Mouse (Mus musculus): ENCODE measurements around the gene Espn. TPM values are rescaled to one million over a fixed set of nuclear protein-coding genes. Genes with fewer than 3 reads are reported as not detected.

Gene Espn
- polyA plus RNA-seq, 1 experiment from 2014 or later = 32.9 TPM

DNA sequence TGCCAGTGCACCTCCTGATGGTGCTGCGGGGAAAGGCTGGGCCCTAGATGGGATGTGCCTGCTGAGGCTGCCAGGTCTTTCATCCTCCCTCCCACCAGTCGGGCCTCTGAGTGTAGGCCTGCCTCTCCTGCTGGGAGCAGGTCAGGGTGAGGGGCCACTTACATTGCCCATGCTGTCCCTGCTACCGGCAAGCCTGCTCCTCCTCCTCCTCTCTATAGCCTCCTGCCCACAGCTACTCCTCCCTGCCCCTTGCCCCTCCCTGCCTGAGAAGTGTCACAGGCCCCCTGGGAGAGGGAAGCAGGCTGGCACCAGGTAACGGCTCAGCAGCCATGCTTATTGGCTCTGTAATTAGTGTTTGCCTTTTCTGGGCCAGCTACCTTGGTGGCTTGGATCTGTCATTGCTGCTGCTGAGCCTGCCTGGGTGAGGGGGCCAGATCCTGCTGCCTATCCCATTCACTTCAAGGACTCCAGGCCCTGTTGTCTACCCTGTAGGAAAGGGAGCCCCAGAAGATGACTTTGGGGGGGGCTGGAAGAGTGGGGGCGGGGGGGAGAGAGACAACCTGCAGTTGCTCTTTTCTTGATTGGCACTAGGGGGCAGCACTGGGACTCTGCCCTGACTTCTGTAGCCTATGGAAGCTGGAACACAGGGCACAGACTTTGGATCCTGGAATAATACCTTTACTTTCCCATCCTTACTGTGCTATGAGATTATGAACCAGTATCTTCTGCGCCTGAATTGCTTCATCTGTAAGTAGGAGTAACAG, 15.9 kb downstream of the Espn start:
- DNase-seq (ENCODE audit: low spot score) = peak; percentile 52
- Histone ChIP-seq H3K4me2 (ENCODE audit: low read length) (no peak overlapping the region), H3K9ac (ENCODE audit: low read depth, low read length) (no peak overlapping the region), H3K4me1 (replicated peaks; ENCODE audit: insufficient read depth, low read length) (peaks cover 13% of the 10 kb centered on the region; the same call in 1 of the 2 replicates), H3K27me3 (ENCODE audit: insufficient read depth, low read length) (0 out of 2 replicates have a peak, but pooled peaks cover 6% of the 10 kb centered on the region), H3K9me3 (replicated peaks; ENCODE audit: low read length) (no peaks in the 10 kb centered on the region), H3K4me3 (replicated peaks; ENCODE audit: low read depth, low read length) (no peak overlapping the region), H3K27ac (no peak overlapping the region), H3K36me3 (ENCODE audit: insufficient read depth, low read length) (no peaks in the 10 kb centered on the region)
- WGBS = 25% methylated on average over 6 of the region's 6 CpGs
- peak; percentile 74 for TF ChIP-seq CTCF (IDR thresholded peaks at IDR 0.05; ENCODE audit: low read depth)
- no peak for ATAC-seq (replicated peaks; ENCODE audit: low FRiP score, low read depth)

DNA sequence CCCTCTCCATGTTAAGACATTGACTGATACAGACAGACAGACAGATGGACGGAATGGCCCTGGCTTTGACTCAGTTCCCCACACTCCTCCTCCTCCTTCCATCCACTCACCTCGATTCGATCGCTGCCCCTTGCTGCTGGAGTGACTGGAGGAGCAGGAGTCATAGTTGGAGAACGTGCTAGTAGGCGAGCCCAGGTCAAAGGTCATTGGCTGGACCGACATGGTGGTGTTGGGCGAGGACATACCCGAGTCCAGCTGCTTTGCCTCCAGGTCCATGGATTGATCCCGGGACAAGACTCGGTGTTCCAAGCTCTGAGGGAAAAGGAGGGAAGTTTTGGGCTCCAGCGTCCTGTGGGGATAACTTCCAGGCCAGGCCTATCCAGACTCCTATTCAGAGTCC, 16.8 kb downstream of the Espn start:
- H3K4me2 ChIP-seq (ENCODE audit: low read length) = no peak overlapping the region
- no peak overlapping the region for H3K9ac ChIP-seq (ENCODE audit: low read depth, low read length)
- no peaks in the 10 kb centered on the region for H3K36me3 ChIP-seq (ENCODE audit: insufficient read depth, low read length)
- DNase-seq (ENCODE audit: low spot score) (no peak), ATAC-seq (replicated peaks; ENCODE audit: low FRiP score, low read depth) (no peak)
- H3K4me3 ChIP-seq (replicated peaks; ENCODE audit: low read depth, low read length) = no peak overlapping the region
- TF ChIP-seq CTCF (IDR thresholded peaks at IDR 0.05; ENCODE audit: low read depth) = no peak
- H3K27ac ChIP-seq = no peak overlapping the region
- 0 out of 2 replicates have a peak, but pooled peaks cover 6% of the 10 kb centered on the region for H3K27me3 ChIP-seq (ENCODE audit: insufficient read depth, low read length)
- peaks cover 16% of the 10 kb centered on the region; the same call in 1 of the 2 replicates for H3K4me1 ChIP-seq (replicated peaks; ENCODE audit: insufficient read depth, low read length)
- 83% methylated on average over 12 of the region's 12 CpGs for WGBS
- H3K9me3 ChIP-seq (replicated peaks; ENCODE audit: low read length) = no peaks in the 10 kb centered on the region

DNA sequence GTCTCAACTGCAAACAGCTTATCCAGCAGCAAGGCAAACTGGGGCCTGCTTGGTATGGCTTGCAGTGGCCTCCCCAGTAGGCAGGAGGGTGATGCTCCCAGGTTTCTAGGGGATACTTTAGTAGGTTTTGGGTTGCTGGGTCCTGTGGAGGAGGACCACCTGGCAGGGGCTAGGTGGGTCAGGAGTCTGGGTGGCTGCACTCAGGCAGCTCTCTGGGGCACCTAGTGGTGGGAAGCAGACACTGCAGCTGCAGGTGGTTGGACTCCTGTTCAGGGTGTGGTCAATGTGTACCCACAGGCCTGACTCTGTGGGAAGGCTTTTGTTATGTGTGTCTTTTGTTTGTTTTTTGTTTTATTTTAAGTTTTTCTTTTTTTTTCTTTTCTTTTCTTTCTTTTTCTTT, 17.7 kb downstream of the Espn start:
- Histone ChIP-seq H3K4me2 (ENCODE audit: low read length) (no peak overlapping the region), H3K9me3 (replicated peaks; ENCODE audit: low read length) (no peaks in the 10 kb centered on the region), H3K27ac (no peak overlapping the region), H3K27me3 (ENCODE audit: insufficient read depth, low read length) (0 out of 2 replicates have a peak, but pooled peaks cover 7% of the 10 kb centered on the region), H3K9ac (ENCODE audit: low read depth, low read length) (no peak overlapping the region), H3K4me1 (replicated peaks; ENCODE audit: insufficient read depth, low read length) (peaks cover 20% of the 10 kb centered on the region; the same call in 1 of the 2 replicates), H3K4me3 (replicated peaks; ENCODE audit: low read depth, low read length) (no peak overlapping the region), H3K36me3 (ENCODE audit: insufficient read depth, low read length) (no peaks in the 10 kb centered on the region)
- ATAC-seq (replicated peaks; ENCODE audit: low FRiP score, low read depth) (no peak), DNase-seq (ENCODE audit: low spot score) (peak; percentile 63)
- peak; percentile 71 for TF ChIP-seq CTCF (IDR thresholded peaks at IDR 0.05; ENCODE audit: low read depth)

DNA sequence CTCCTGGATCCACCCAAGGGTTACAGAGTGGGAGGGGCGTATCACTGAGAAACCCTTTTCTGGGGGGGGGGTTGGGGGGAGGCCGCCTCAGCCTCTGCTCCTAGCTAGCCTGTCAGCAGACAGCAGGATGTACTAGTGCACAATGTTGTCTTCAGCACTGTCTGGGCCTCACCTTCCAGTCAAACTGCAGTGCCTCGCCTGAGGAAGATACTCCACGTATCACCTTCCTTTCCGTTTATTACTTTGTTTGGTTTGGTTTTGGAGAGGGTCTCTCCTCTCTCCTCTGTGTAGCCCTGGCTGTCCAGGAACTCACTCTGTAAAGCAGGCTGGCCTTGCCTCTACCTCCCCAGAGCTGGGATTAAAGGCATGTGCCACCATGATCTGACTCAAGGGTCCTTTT, 19.0 kb downstream of the Espn start:
- Histone ChIP-seq H3K9ac (ENCODE audit: low read depth, low read length) (no peak overlapping the region), H3K27me3 (ENCODE audit: insufficient read depth, low read length) (peaks cover 18% of the 10 kb centered on the region), H3K9me3 (replicated peaks; ENCODE audit: low read length) (no peaks in the 10 kb centered on the region), H3K27ac (no peak overlapping the region), H3K4me3 (replicated peaks; ENCODE audit: low read depth, low read length) (no peak overlapping the region), H3K4me1 (replicated peaks; ENCODE audit: insufficient read depth, low read length) (peaks cover 24% of the 10 kb centered on the region; the same call in 1 of the 2 replicates), H3K4me2 (ENCODE audit: low read length) (no peak overlapping the region), H3K36me3 (ENCODE audit: insufficient read depth, low read length) (no peaks in the 10 kb centered on the region)
- no peak for TF ChIP-seq CTCF (IDR thresholded peaks at IDR 0.05; ENCODE audit: low read depth)
- WGBS = 47% methylated on average over 5 of the region's 5 CpGs
- no peak for ATAC-seq (replicated peaks; ENCODE audit: low FRiP score, low read depth)
- no peak for DNase-seq (ENCODE audit: low spot score)

DNA sequence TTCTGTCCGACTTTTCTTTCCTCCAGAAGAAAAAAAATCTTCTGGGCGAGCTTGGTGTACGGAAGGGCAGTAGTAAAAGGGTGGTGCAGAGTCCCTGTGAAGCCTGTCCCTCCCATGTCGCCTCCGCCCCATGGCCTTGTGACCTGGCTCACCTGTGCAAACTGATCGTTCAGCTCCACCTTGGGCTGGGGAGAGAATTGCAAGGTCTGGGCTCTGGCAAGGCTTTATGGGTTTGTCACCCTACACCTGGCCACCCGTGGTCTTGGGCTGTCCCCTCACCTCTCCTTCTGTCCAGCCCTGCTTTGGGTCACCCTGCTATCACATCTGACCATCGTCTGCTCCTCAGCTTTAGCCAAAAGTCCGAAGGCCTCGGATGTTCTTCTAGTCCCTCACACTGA, 19.4 kb downstream of the Espn start:
- Histone ChIP-seq H3K4me3 (replicated peaks; ENCODE audit: low read depth, low read length) (no peak overlapping the region), H3K4me2 (ENCODE audit: low read length) (no peak overlapping the region), H3K36me3 (ENCODE audit: insufficient read depth, low read length) (no peaks in the 10 kb centered on the region), H3K9me3 (replicated peaks; ENCODE audit: low read length) (no peaks in the 10 kb centered on the region), H3K27me3 (ENCODE audit: insufficient read depth, low read length) (peaks cover 22% of the 10 kb centered on the region), H3K9ac (ENCODE audit: low read depth, low read length) (no peak overlapping the region), H3K27ac (peak overlapping the region; percentile 84; the same call in 1 of the 2 replicates), H3K4me1 (replicated peaks; ENCODE audit: insufficient read depth, low read length) (peaks cover 21% of the 10 kb centered on the region; the same call in 1 of the 2 replicates)
- DNase-seq (ENCODE audit: low spot score) = no peak
- TF ChIP-seq CTCF (IDR thresholded peaks at IDR 0.05; ENCODE audit: low read depth) = 0 out of 2 replicates have a peak, but pooled peaks have one; percentile 4
- ATAC-seq (replicated peaks; ENCODE audit: low FRiP score, low read depth) = no peak
- WGBS = 27% methylated on average over 10 of the region's 10 CpGs

DNA sequence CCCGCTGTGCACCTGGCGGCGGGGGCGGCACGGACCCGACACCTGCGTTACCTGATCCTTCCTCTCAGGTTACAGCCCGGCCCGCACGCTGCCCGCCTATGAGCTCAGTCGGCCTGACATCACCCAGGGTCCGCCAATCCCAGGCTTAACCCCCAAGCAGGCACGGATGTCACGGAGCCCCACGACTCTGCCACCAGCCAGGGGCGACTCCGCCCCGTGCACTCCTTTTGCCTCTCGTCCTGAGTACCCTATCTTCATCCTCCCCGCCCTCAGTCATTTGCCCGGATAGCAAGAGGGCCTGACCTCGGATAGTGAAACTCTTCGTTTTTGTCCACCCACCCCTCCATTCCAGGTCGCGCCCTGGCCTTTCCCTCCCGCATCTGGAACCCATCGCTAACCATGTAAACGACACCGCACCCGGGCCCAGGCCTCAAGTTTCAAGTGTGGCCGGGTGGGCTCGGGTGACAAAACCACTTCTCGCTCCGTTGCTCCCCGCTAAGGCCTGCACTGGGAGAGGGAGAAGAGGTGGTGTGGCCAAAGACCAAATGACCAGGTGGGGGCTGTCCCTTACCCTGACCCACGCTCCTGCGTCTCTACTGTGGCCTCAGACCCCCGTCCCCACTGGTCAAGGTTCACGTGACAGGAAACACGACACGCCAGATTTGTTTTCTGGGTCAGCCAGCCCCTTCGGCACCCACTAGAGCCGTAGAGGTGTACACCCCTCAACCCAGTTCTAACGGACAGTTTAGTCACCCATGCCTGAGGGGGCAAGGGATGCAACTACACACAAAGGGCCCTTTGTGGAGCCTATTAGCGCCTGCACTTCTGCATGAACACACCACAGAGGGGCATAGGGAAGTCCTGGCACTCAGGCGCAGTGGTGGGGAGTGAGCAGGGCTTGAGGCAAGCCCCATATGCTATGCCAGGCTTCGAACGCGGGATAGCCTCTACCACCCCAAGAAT, 20.1 kb downstream of the Espn start:
- peak overlapping the region; percentile 37 for H3K4me3 ChIP-seq (replicated peaks; ENCODE audit: low read depth, low read length)
- H3K36me3 ChIP-seq (ENCODE audit: insufficient read depth, low read length) = no peaks in the 10 kb centered on the region
- DNase-seq (ENCODE audit: low spot score) (peak; percentile 68), ATAC-seq (replicated peaks; ENCODE audit: low FRiP score, low read depth) (peak; percentile 33)
- H3K9me3 ChIP-seq (replicated peaks; ENCODE audit: low read length) = no peaks in the 10 kb centered on the region
- TF ChIP-seq CTCF (IDR thresholded peaks at IDR 0.05; ENCODE audit: low read depth) = no peak
- H3K9ac ChIP-seq (ENCODE audit: low read depth, low read length) = peak overlapping the region; percentile 53
- H3K27me3 ChIP-seq (ENCODE audit: insufficient read depth, low read length) = peaks cover 28% of the 10 kb centered on the region
- peaks cover 21% of the 10 kb centered on the region; the same call in 1 of the 2 replicates for H3K4me1 ChIP-seq (replicated peaks; ENCODE audit: insufficient read depth, low read length)
- peak overlapping the region; percentile 66 for H3K4me2 ChIP-seq (ENCODE audit: low read length)
- H3K27ac ChIP-seq = peak overlapping the region; percentile 84
- WGBS = 6% methylated on average over 50 of the region's 50 CpGs

All from kidney, postnatal 0 days (tissue).